Mouse (Mus musculus): ENCODE data around the gene Aifm2. TPM values are rescaled to one million over a fixed set of nuclear protein-coding genes. Genes with fewer than 3 reads are reported as not detected.
A peak's percentile ranks its signal among the peaks of the same experiment; 100 is the strongest.

Gene Aifm2
- total and polyA plus RNA-seq, 2 experiments from 2014 or later, result 11.7 to 13.0 TPM

DNA sequence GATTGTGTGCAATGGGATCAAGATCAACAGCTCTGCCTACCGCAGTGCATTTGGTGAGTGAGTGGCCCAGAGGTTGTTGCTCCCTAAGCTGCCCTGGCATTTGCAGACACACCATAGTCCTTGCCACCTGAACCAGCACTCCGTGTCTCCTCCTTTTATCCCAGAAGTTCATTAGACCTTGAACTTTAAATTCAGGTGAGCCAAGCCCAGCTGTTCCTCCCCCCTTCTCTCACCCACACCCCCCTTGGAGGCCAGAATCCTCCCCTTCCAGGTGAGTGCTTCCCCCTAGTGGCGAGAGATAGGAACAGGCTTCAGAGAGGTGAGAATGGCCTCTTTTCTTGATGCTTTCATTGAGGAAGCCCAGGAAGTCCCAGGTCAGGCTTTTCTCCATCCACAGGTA lies 19.3 kb downstream of the Aifm2 start:
- Histone ChIP-seq H3K27ac (ENCODE audit: low read depth, low read length) (no peak overlapping the region), H3K4me2 (ENCODE audit: low read depth) (no peak overlapping the region), H3K36me3 (ENCODE audit: insufficient read depth) (peaks cover 18% of the 10 kb centered on the region), H3K4me1 (ENCODE audit: insufficient read depth) (no peaks in the 10 kb centered on the region), H3K9me3 (ENCODE audit: low read length) (no peaks in the 10 kb centered on the region), H3K27me3 (ENCODE audit: insufficient read depth, low read length) (no peaks in the 10 kb centered on the region), H3K9ac (no peak overlapping the region), H3K4me3 (ENCODE audit: low read depth, low read length) (no peak overlapping the region)
- DNase-seq, result no peak
- ATAC-seq, result no peak
- 41% methylated on average over 3 of the region's 3 CpGs for WGBS
- peak; percentile 76 for TF ChIP-seq CTCF (IDR thresholded peaks at IDR 0.05; ENCODE audit: low read depth)

GRCm38 (mm10) chr10:61736671-61737078 lies 21.6 kb downstream of the Aifm2 start:
- Histone ChIP-seq H3K9ac (no peak overlapping the region), H3K36me3 (ENCODE audit: insufficient read depth) (peaks cover 38% of the 10 kb centered on the region), H3K4me3 (ENCODE audit: low read depth, low read length) (no peak overlapping the region), H3K4me1 (ENCODE audit: insufficient read depth) (no peaks in the 10 kb centered on the region), H3K27ac (ENCODE audit: low read depth, low read length) (peak overlapping the region; percentile 81), H3K4me2 (ENCODE audit: low read depth) (no peak overlapping the region), H3K27me3 (ENCODE audit: insufficient read depth, low read length) (no peaks in the 10 kb centered on the region), H3K9me3 (ENCODE audit: low read length) (no peaks in the 10 kb centered on the region)
- WGBS, result 57% methylated on average over 10 of the region's 10 CpGs
- DNase-seq, result peak; percentile 64
- peak; percentile 77 for ATAC-seq
- no peak for TF ChIP-seq CTCF (IDR thresholded peaks at IDR 0.05; ENCODE audit: low read depth)

DNA sequence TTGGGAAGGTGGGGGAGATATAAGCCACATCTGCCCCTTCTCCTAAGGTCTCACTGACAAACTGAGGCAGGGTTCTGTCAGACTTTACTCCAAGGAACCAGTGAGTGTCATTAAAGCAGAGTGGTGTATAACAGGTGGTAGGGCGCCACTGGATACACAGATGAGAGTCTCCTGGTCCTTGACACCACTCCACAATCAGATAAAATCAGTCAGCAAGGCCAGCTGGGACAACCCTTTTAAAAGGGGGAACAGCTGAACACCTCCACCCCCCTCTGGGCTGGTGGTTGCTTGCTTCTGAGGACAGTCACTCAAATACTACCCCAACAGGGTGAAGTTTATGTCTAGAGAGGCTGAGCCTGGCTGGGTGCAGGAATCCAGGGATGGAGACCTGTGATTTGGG lies 22.5 kb downstream of the Aifm2 start:
- no peak for TF ChIP-seq CTCF (IDR thresholded peaks at IDR 0.05; ENCODE audit: low read depth)
- ATAC-seq (no peak), DNase-seq (no peak)
- H3K4me1 ChIP-seq (ENCODE audit: insufficient read depth), result no peaks in the 10 kb centered on the region
- no peak overlapping the region for H3K4me2 ChIP-seq (ENCODE audit: low read depth)
- H3K4me3 ChIP-seq (ENCODE audit: low read depth, low read length), result no peak overlapping the region
- peak overlapping the region; percentile 81; the same call in 1 of the 2 replicates for H3K27ac ChIP-seq (ENCODE audit: low read depth, low read length)
- no peaks in the 10 kb centered on the region for H3K27me3 ChIP-seq (ENCODE audit: insufficient read depth, low read length)
- WGBS, result 89% methylated on average over 1 of the region's 1 CpGs
- no peaks in the 10 kb centered on the region for H3K9me3 ChIP-seq (ENCODE audit: low read length)
- H3K9ac ChIP-seq, result no peak overlapping the region
- peaks cover 47% of the 10 kb centered on the region for H3K36me3 ChIP-seq (ENCODE audit: insufficient read depth)

DNA sequence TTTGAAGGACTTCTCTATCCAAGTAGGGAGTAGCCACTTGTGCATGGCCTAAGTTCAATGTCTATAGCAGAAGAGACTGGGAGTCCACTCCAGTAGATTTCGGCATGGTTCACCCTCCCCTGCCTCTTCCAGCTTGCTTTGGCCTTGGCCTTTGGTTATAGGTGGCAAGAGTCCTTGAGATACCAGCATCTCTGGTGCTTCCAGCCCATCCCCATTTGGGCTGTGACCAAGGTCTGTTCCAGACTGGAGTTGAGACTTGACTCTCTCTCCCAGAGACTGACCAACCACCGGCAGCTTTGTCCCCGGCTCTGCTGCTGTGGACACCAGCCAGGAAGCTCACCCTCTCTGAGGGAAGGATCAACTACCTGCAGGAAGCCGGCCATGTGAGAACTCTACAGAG lies 23.1 kb downstream of the Aifm2 start:
- no peak for DNase-seq
- H3K4me1 ChIP-seq (ENCODE audit: insufficient read depth), result no peaks in the 10 kb centered on the region
- no peak overlapping the region for H3K27ac ChIP-seq (ENCODE audit: low read depth, low read length)
- no peak for TF ChIP-seq CTCF (IDR thresholded peaks at IDR 0.05; ENCODE audit: low read depth)
- ATAC-seq, result no peak
- H3K9me3 ChIP-seq (ENCODE audit: low read length), result no peaks in the 10 kb centered on the region
- no peaks in the 10 kb centered on the region for H3K27me3 ChIP-seq (ENCODE audit: insufficient read depth, low read length)
- no peak overlapping the region for H3K4me2 ChIP-seq (ENCODE audit: low read depth)
- 94% methylated on average over 4 of the region's 4 CpGs for WGBS
- H3K36me3 ChIP-seq (ENCODE audit: insufficient read depth), result peaks cover 53% of the 10 kb centered on the region
- no peak overlapping the region for H3K4me3 ChIP-seq (ENCODE audit: low read depth, low read length)
- no peak overlapping the region for H3K9ac ChIP-seq

DNA sequence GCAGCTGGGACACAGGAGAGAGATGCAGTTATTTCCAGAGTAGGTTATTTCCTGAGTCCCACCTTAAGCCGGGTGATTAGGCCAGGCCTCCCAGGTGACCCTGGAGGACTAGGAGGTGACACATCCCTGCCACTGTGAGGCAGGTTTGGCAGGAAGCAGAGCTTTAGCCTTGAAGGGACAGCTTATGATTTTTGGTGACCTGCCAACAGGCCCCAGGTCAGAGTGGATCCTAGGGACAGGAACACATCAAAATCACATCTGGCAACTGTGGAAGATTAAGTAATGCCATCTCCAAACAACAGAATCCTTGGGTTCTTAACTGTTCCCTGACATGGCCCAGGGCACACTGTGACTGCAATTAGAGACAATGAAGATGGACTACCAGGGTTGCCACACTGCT lies 26.2 kb downstream of the Aifm2 start:
- ATAC-seq (no peak), DNase-seq (no peak)
- WGBS, result 91% methylated on average over 1 of the region's 1 CpGs
- Histone ChIP-seq H3K9ac (no peak overlapping the region), H3K4me3 (ENCODE audit: low read depth, low read length) (no peak overlapping the region), H3K4me2 (ENCODE audit: low read depth) (no peak overlapping the region), H3K4me1 (ENCODE audit: insufficient read depth) (no peaks in the 10 kb centered on the region), H3K36me3 (ENCODE audit: insufficient read depth) (peaks cover 82% of the 10 kb centered on the region), H3K27me3 (ENCODE audit: insufficient read depth, low read length) (no peaks in the 10 kb centered on the region), H3K9me3 (ENCODE audit: low read length) (no peaks in the 10 kb centered on the region), H3K27ac (ENCODE audit: low read depth, low read length) (no peak overlapping the region)
- TF ChIP-seq CTCF (IDR thresholded peaks at IDR 0.05; ENCODE audit: low read depth), result no peak

DNA sequence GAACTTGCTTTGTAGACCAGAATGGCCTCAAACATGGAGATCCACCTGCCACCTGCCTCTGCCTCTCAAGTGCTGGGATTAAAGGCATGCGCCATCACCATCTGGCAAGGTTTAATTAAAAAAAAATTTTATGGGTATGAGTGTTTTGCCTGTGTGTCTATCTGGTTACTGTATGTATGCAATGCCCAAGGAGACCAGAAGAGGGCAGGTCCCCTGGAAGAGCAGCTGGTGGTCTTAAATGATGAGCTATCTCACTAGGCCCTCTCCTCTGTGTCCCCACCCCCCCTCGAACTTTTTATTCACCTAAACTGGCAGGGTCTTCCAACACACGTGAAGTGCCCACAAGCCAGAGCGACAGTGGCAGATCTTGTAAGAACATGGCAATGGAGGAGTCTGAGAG lies 26.8 kb downstream of the Aifm2 start:
- peak; percentile 54 for TF ChIP-seq CTCF (IDR thresholded peaks at IDR 0.05; ENCODE audit: low read depth)
- no peaks in the 10 kb centered on the region for H3K9me3 ChIP-seq (ENCODE audit: low read length)
- WGBS, result 85% methylated on average over 4 of the region's 4 CpGs
- peaks cover 87% of the 10 kb centered on the region for H3K36me3 ChIP-seq (ENCODE audit: insufficient read depth)
- no peak overlapping the region for H3K4me3 ChIP-seq (ENCODE audit: low read depth, low read length)
- ATAC-seq, result no peak
- no peaks in the 10 kb centered on the region for H3K4me1 ChIP-seq (ENCODE audit: insufficient read depth)
- no peak for DNase-seq
- H3K4me2 ChIP-seq (ENCODE audit: low read depth), result no peak overlapping the region
- H3K27ac ChIP-seq (ENCODE audit: low read depth, low read length), result no peak overlapping the region
- no peak overlapping the region for H3K9ac ChIP-seq
- no peaks in the 10 kb centered on the region for H3K27me3 ChIP-seq (ENCODE audit: insufficient read depth, low read length)

GRCm38 (mm10) chr10:61742336-61742735 lies 27.3 kb downstream of the Aifm2 start:
- ATAC-seq, result no peak
- no peak overlapping the region for H3K4me2 ChIP-seq (ENCODE audit: low read depth)
- no peaks in the 10 kb centered on the region for H3K9me3 ChIP-seq (ENCODE audit: low read length)
- H3K36me3 ChIP-seq (ENCODE audit: insufficient read depth), result peaks cover 89% of the 10 kb centered on the region
- no peaks in the 10 kb centered on the region for H3K27me3 ChIP-seq (ENCODE audit: insufficient read depth, low read length)
- no peak overlapping the region for H3K4me3 ChIP-seq (ENCODE audit: low read depth, low read length)
- no peaks in the 10 kb centered on the region for H3K4me1 ChIP-seq (ENCODE audit: insufficient read depth)
- no peak for TF ChIP-seq CTCF (IDR thresholded peaks at IDR 0.05; ENCODE audit: low read depth)
- H3K27ac ChIP-seq (ENCODE audit: low read depth, low read length), result no peak overlapping the region
- no peak overlapping the region for H3K9ac ChIP-seq
- WGBS, result 97% methylated on average over 8 of the region's 8 CpGs
- DNase-seq, result no peak

GRCm38 (mm10) chr10:61745133-61745532 lies 30.1 kb downstream of the Aifm2 start:
- Histone ChIP-seq H3K4me2 (ENCODE audit: low read depth) (no peak overlapping the region), H3K9me3 (ENCODE audit: low read length) (no peaks in the 10 kb centered on the region), H3K27me3 (ENCODE audit: insufficient read depth, low read length) (no peaks in the 10 kb centered on the region), H3K4me1 (ENCODE audit: insufficient read depth) (no peaks in the 10 kb centered on the region), H3K4me3 (ENCODE audit: low read depth, low read length) (no peak overlapping the region), H3K27ac (ENCODE audit: low read depth, low read length) (no peak overlapping the region), H3K9ac (no peak overlapping the region), H3K36me3 (ENCODE audit: insufficient read depth) (peaks cover 93% of the 10 kb centered on the region)
- ATAC-seq (no peak), DNase-seq (peak; percentile 47)
- WGBS, result 96% methylated on average over 4 of the region's 4 CpGs
- peak; percentile 61 for TF ChIP-seq CTCF (IDR thresholded peaks at IDR 0.05; ENCODE audit: low read depth)

Data from forebrain, postnatal 0 days (tissue).